Mouse (Mus musculus) erythroblast, embryonic 14.5 days (primary cell): Measurements from ENCODE around the gene Dcaf7. TPM values are rescaled to one million over a fixed set of nuclear protein-coding genes. Genes with fewer than 3 reads are reported as not detected.
"Not testable (repeated sequence)": the region's sequence is repeated elsewhere in the genome, so short reads cannot be mapped to it uniquely, and the experiment has no call there.

Experiments
- H3K27me3 ChIP-seq: 2 replicates; pipeline ENCODE4 v1.6.1; 2012; ENCODE audit warnings: inconsistent platforms; ENCODE audit not compliant: control insufficient read depth
- H3K36me3 ChIP-seq: 2 replicates; pipeline ENCODE4 v1.6.1; 2012; ENCODE audit warnings: mild to moderate bottlenecking, inconsistent platforms; ENCODE audit not compliant: control insufficient read depth
- H3K4me1 ChIP-seq: 2 replicates; pipeline ENCODE4 v1.6.1; 2012; ENCODE audit warnings: inconsistent platforms; ENCODE audit not compliant: control insufficient read depth
- H3K4me3 ChIP-seq: replicated peaks from 2 replicates; pipeline ENCODE3; 2012; ENCODE audit warnings: moderate library complexity, mild to moderate bottlenecking, inconsistent platforms
- H3K9me3 ChIP-seq: 2 replicates; pipeline ENCODE4 v1.6.1; 2012; ENCODE audit warnings: low read length, inconsistent platforms, mixed read lengths; ENCODE audit not compliant: control insufficient read depth
- GATA1 ChIP-seq: IDR thresholded peaks from 2 replicates; pipeline ENCODE4 v1.6.1; 2012; ENCODE audit warnings: low read length, inconsistent platforms, mixed read lengths
- TAL1 ChIP-seq: IDR thresholded peaks from 3 replicates; pipeline ENCODE4 v1.6.1; 2012; ENCODE audit warnings: low read length, inconsistent platforms, mixed read lengths
- polyA plus RNA-seq: library from polyadenylated mRNA; stranded (reverse); fragments of >175 nt; gene quantifications from 2 replicates; pipeline ENCODE4 v1.2.3, GENCODE M21; 2012

Dcaf7 gene
- polyA plus RNA-seq, 1 experiment = 0.92 TPM

DNA sequence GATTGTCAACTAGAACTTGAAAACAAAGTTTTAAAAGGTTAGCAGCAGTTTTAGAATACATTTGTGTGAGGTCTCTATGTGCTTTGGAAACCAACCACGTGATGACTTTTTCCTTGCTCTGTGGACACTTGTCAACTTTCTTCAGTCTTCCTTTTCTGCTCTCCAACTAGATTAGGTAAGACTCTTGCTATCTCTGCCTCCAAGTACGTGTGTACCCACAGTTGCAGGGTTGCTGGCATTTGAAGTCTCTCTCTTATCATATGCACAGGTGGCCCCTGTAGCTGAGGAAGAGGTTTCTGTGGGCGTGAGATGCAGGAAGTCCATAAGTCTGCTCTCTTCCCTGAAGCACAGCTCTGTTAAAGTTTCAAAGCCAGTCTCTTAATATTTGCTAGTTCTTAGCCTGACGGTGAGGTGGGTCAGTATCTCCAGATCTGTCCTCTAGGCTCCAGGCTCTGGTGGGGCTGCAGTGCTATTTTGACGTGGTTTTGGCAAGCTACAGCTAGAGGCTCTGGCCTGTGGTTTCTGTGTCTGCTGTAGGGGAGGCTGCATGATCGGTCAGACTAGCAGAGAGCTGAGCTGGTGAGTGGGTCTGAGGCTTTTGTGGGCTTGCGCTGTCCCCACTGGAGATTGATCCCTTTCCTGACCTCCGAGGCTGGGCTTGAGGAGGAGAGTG, 20.3 kb downstream of the Dcaf7 start:
- Histone ChIP-seq H3K9me3 (no peaks in the 10 kb centered on the region), H3K27me3 (no peaks in the 10 kb centered on the region), H3K4me3 (no peak overlapping the region), H3K36me3 (peaks cover 83% of the 10 kb centered on the region), H3K4me1 (peaks cover 55% of the 10 kb centered on the region)
- TF ChIP-seq TAL1 (0 out of 3 replicates have a peak, but pooled peaks have one; percentile 26), GATA1 (peak; percentile 24; the same call in 1 of the 2 replicates)

DNA sequence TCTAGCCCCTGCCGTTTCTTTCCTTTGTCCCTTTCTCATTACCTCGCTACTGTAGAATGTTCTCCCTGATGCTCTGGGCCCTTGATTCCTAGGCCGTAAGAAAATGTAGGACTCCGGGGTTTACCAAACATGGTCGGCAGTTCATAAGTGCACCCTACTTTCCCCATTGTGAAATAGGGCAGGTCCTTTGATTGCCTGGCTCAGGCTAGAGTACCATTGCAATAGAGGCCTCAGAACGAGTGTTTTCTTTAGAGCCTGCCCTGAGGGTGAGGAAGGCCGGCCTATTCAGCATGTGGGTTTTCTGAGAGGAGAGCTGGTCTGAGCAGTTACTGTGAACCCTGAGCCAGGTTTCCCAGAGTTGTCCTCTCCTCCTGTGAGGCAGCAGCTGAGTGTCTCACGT, 21.3 kb downstream of the Dcaf7 start:
- Histone ChIP-seq H3K4me3 (no peak overlapping the region), H3K36me3 (peaks cover 72% of the 10 kb centered on the region), H3K27me3 (no peaks in the 10 kb centered on the region), H3K9me3 (no peaks in the 10 kb centered on the region), H3K4me1 (peaks cover 55% of the 10 kb centered on the region)
- TF ChIP-seq TAL1 (no peak), GATA1 (no peak)

DNA sequence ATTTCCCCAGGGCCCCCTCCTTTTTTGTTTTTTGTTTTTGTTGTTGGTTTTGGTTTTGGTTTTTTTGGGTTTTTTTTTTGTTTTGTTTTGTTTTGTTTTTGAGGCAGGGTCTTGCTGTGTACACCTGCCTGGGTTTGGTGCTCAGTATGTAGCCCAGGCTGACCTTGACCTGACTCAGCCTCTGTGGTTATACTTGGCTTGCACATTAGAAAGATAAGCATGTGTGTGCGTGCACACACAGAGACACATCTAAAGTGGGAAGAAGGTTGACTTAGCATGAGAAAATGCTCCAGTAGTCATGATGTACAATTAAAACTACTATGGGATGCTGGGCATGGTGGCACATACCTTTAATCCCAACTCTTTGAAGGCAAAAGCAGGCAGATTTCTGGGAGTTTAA, 23.9 kb downstream of the Dcaf7 start:
- Histone ChIP-seq H3K4me1 (peaks cover 43% of the 10 kb centered on the region), H3K36me3 (peaks cover 47% of the 10 kb centered on the region), H3K27me3 (no peaks in the 10 kb centered on the region), H3K9me3 (no peaks in the 10 kb centered on the region), H3K4me3 (no peak overlapping the region)
- TF ChIP-seq TAL1 (no peak), GATA1 (no peak)

DNA sequence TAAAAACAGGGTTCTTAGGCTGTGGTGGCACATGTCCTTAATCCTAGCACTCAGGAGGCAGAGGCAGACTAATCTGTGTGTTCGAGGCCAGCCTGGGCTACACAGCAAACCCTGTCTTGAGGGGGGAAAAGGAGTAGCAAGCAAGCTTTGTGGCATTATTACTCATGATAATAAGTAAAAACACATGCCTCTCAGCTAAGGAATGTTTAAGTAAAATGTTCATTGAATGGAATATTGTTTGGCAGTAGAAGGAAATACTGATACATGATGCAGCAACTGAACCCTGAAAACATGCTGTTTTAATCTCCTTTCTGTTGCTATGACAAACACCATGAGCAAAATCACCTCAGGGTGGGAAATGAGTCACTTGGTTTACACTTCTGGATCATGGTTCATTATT, 24.6 kb downstream of the Dcaf7 start:
- Histone ChIP-seq H3K36me3 (peaks cover 40% of the 10 kb centered on the region), H3K9me3 (no peaks in the 10 kb centered on the region), H3K27me3 (no peaks in the 10 kb centered on the region), H3K4me1 (peaks cover 41% of the 10 kb centered on the region), H3K4me3 (no peak overlapping the region)
- TF ChIP-seq TAL1 = no peak
- no peak for TF ChIP-seq GATA1

DNA sequence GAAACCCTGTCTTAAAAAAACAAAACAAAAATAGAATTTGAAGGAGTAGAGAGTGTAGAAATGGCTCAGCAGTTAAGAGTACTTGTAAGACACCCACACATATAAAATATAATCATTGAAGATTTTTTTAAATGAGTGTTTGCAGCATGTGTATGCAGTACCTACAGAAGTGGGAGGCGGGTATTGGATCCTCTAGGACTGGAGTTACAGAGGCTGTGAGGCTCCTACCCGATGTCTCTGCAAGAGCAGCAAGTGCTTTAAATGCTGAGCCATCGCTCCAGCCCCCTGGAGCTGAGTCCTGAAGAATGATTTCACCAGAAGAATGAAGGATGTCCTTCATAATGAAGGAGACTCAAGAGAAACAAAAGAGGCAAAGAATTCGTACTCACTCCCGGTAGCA, 27.1 kb downstream of the Dcaf7 start:
- H3K4me3 ChIP-seq = no peak overlapping the region
- peaks cover 35% of the 10 kb centered on the region for H3K4me1 ChIP-seq
- peaks cover 15% of the 10 kb centered on the region for H3K36me3 ChIP-seq
- H3K9me3 ChIP-seq = no peaks in the 10 kb centered on the region
- no peaks in the 10 kb centered on the region for H3K27me3 ChIP-seq
- no peak for TF ChIP-seq GATA1
- no peak for TF ChIP-seq TAL1

DNA sequence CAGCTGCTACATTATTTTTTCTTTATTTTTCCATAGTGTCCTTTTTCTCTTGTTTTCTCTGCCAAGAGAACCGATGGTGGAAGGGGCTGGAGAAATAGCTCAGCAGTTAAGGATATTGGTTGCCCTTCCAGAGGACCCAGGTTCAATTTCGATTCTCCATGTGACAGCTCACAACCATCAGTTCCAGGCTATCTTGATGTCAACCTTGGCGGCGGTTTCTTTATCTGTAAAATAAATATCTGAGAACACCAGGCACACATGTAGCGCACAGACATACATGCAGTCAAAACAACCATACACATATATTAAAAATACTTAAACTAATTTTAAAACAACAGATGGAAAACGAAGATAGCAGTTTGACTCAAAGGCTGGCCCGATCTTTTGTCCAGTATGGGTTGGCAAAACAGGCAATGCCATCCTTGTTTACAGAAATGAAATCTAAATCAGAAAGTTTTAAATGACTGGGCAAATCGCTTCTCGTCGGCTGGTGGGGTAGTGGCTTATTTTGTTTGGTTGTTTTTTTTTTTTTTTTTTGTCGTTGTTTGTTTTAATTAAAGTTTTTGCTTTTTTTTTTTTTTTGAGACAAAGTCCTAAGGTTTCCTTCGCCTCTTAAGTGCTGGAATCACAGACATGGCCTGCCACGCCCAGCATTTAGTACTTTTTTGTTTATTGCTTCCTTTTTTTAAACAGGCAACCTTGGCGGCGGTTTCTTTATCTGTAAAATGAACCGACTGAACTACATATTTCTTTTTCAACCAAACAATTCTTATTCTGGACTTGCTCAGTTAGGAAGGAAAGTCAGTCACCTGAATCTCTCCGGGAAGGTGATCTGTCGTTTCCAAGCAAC, 28.6 kb downstream of the Dcaf7 start:
- peaks cover 33% of the 10 kb centered on the region for H3K4me1 ChIP-seq
- no peaks in the 10 kb centered on the region for H3K9me3 ChIP-seq
- H3K36me3 ChIP-seq = peaks cover 4% of the 10 kb centered on the region
- TF ChIP-seq GATA1 = no peak
- no peak for TF ChIP-seq TAL1
- H3K27me3 ChIP-seq = no peaks in the 10 kb centered on the region
- H3K4me3 ChIP-seq = peak overlapping the region; percentile 97

DNA sequence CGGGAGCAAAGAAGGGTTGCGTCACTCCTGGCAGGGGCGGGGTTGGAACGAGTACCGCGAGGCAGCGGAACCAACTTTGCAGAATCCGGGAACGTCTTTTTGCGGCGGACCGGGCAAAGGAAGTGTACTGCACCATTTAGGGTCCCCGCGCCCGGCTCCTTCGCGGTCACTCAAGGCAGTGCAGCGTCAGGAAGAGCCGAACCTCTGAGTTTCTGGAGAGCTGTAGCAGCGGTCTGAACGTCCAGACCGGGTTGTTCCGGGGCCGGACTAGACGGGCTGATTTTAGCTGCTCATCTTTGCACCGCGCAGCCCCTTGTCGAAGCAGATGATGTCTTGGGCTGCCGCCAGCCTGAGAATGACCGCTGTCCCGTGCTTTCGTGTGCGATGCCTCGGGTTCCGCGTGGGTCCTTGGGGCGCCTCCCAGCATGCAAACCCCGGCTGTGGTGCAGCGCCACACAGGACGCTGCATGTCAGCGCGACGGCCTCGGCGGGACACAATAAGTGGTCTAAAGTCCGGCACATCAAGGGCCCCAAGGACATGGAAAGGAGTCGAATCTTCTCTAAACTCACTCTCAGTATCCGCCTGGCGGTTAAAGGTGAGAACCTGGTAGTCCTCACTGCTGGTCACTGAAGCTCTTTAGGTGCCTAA, 29.4 kb downstream of the Dcaf7 start, which contains the start of gene Taco1:
Gene Taco1 (plus strand): TSS at position 139 of the 649 bp plus-strand sequence.
- peaks cover 11% of the 10 kb centered on the region for H3K36me3 ChIP-seq
- no peaks in the 10 kb centered on the region for H3K27me3 ChIP-seq
- H3K4me3 ChIP-seq = peak within 1 kb of the TSS; percentile 97
- TF ChIP-seq GATA1 = no peak
- TF ChIP-seq TAL1 = no peak
- H3K4me1 ChIP-seq = peaks cover 31% of the 10 kb centered on the region
- no peaks in the 10 kb centered on the region for H3K9me3 ChIP-seq

DNA sequence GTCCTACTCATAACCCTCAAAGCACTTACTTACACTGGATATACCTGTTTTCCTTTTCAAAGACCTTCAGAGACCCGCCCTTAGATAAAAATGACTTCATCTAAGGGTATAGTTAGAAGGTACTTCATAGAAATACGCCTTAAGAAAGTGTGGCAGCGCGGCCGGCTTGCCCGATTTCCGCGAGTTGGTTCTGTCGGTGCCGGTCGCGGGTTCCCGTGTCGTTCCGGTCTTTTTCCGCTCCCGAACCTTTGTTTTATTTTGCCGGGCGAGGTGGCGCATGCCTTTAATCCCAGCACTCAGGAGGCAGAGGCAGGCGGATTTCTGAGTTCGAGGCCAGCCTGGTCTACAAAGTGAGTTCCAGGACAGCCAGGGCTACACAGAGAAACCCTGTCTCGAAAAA, 29.9 kb downstream of the Dcaf7 start:
- Histone ChIP-seq H3K4me1 (peaks cover 31% of the 10 kb centered on the region), H3K36me3 (peaks cover 14% of the 10 kb centered on the region), H3K4me3 (peak overlapping the region; percentile 97)
- H3K9me3 ChIP-seq, H3K27me3 ChIP-seq: not testable (repeated sequence)

DNA sequence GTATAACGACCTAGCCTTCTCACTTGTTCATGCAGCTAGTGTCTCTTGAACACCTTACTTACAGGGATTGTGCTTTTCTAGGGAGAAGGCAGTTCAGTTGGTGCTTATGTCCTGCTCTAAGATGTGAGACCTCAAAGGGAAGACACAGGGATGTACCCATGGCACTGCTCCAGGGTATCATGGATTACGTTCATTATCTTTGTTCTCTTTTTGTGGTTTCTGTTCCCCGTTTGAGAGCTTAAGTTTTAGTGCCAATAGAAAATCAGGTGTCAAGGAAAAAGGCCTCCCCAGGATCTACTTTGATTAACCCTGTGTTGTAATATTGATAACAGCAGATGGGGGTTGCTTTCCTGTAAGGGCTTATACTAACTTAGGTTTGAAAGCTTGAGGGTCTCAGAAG, 37.1 kb downstream of the Dcaf7 start:
- H3K4me1 ChIP-seq = peaks cover 2% of the 10 kb centered on the region; the same call in 1 of the 2 replicates
- H3K27me3 ChIP-seq = no peaks in the 10 kb centered on the region
- peaks cover 44% of the 10 kb centered on the region for H3K36me3 ChIP-seq
- no peak for TF ChIP-seq GATA1
- no peak for TF ChIP-seq TAL1
- no peaks in the 10 kb centered on the region for H3K9me3 ChIP-seq
- H3K4me3 ChIP-seq = no peak overlapping the region
